Mouse (Mus musculus): ENCODE results near the gene Ly6g5b. TPM values are rescaled to one million over a fixed set of nuclear protein-coding genes. Genes with fewer than 3 reads are reported as not detected.

Gene Ly6g5b
- polyA plus RNA-seq, 1 experiment from 2014 or later, result 0.44 TPM

GRCm38 (mm10) chr17:35147348-35147747 is 32.1 kb upstream of the Ly6g5b start:
- 65% methylated on average over 3 of the region's 3 CpGs for WGBS
- no peak for ATAC-seq (ENCODE audit: low FRiP score)
- Histone ChIP-seq H3K9ac (no peak overlapping the region), H3K4me1 (replicated peaks; ENCODE audit: control insufficient read depth, insufficient read depth, low read length) (no peaks in the 10 kb centered on the region), H3K4me2 (replicated peaks) (no peak overlapping the region), H3K36me3 (replicated peaks; ENCODE audit: control insufficient read depth, insufficient read depth) (peaks cover 99% of the 10 kb centered on the region), H3K4me3 (replicated peaks; ENCODE audit: low read length) (no peak overlapping the region), H3K27me3 (ENCODE audit: control insufficient read depth, insufficient read depth, low read length) (no peaks in the 10 kb centered on the region), H3K27ac (no peak overlapping the region), H3K9me3 (ENCODE audit: control insufficient read depth, low read length) (no peaks in the 10 kb centered on the region)
- no peak for DNase-seq (ENCODE audit: low spot score)

GRCm38 (mm10) chr17:35146139-35146538 is 30.9 kb upstream of the Ly6g5b start:
- Histone ChIP-seq H3K9ac (no peak overlapping the region), H3K4me3 (replicated peaks; ENCODE audit: low read length) (no peak overlapping the region), H3K9me3 (ENCODE audit: control insufficient read depth, low read length) (no peaks in the 10 kb centered on the region), H3K27ac (no peak overlapping the region), H3K4me2 (replicated peaks) (no peak overlapping the region), H3K4me1 (replicated peaks; ENCODE audit: control insufficient read depth, insufficient read depth, low read length) (no peaks in the 10 kb centered on the region), H3K27me3 (ENCODE audit: control insufficient read depth, insufficient read depth, low read length) (no peaks in the 10 kb centered on the region), H3K36me3 (replicated peaks; ENCODE audit: control insufficient read depth, insufficient read depth) (peaks cover 99% of the 10 kb centered on the region)
- DNase-seq (ENCODE audit: low spot score) (no peak), ATAC-seq (ENCODE audit: low FRiP score) (no peak)
- WGBS, result 88% methylated on average over 5 of the region's 5 CpGs

- Histone ChIP-seq H3K9me3 (ENCODE audit: control insufficient read depth, low read length) (no peaks in the 10 kb centered on the region), H3K9ac (no peak overlapping the region), H3K36me3 (replicated peaks; ENCODE audit: control insufficient read depth, insufficient read depth) (peaks cover 88% of the 10 kb centered on the region), H3K4me1 (replicated peaks; ENCODE audit: control insufficient read depth, insufficient read depth, low read length) (peaks cover 12% of the 10 kb centered on the region), H3K27ac (no peak overlapping the region), H3K4me3 (replicated peaks; ENCODE audit: low read length) (no peak overlapping the region), H3K4me2 (replicated peaks) (no peak overlapping the region), H3K27me3 (ENCODE audit: control insufficient read depth, insufficient read depth, low read length) (no peaks in the 10 kb centered on the region)
- DNase-seq (ENCODE audit: low spot score) (no peak), ATAC-seq (ENCODE audit: low FRiP score) (no peak)
- 86% methylated on average over 6 of the region's 6 CpGs for WGBS
Observed at GRCm38 (mm10) chr17:35141971-35142370, 26.7 kb upstream of the Ly6g5b start.

GRCm38 (mm10) chr17:35140490-35140996 is 25.3 kb upstream of the Ly6g5b start:
- Histone ChIP-seq H3K27me3 (ENCODE audit: control insufficient read depth, insufficient read depth, low read length) (no peaks in the 10 kb centered on the region), H3K4me2 (replicated peaks) (no peak overlapping the region), H3K4me1 (replicated peaks; ENCODE audit: control insufficient read depth, insufficient read depth, low read length) (peaks cover 20% of the 10 kb centered on the region), H3K27ac (no peak overlapping the region), H3K36me3 (replicated peaks; ENCODE audit: control insufficient read depth, insufficient read depth) (peaks cover 74% of the 10 kb centered on the region), H3K4me3 (replicated peaks; ENCODE audit: low read length) (no peak overlapping the region), H3K9ac (no peak overlapping the region), H3K9me3 (ENCODE audit: control insufficient read depth, low read length) (no peaks in the 10 kb centered on the region)
- DNase-seq (ENCODE audit: low spot score), result no peak
- no peak for ATAC-seq (ENCODE audit: low FRiP score)
- WGBS, result 77% methylated on average over 16 of the region's 16 CpGs

GRCm38 (mm10) chr17:35139269-35139668 is 24.0 kb upstream of the Ly6g5b start:
- 96% methylated on average over 3 of the region's 3 CpGs for WGBS
- Histone ChIP-seq H3K9ac (no peak overlapping the region), H3K36me3 (replicated peaks; ENCODE audit: control insufficient read depth, insufficient read depth) (peaks cover 61% of the 10 kb centered on the region), H3K4me2 (replicated peaks) (no peak overlapping the region), H3K9me3 (ENCODE audit: control insufficient read depth, low read length) (no peaks in the 10 kb centered on the region), H3K27ac (no peak overlapping the region), H3K4me3 (replicated peaks; ENCODE audit: low read length) (no peak overlapping the region), H3K4me1 (replicated peaks; ENCODE audit: control insufficient read depth, insufficient read depth, low read length) (peaks cover 20% of the 10 kb centered on the region), H3K27me3 (ENCODE audit: control insufficient read depth, insufficient read depth, low read length) (no peaks in the 10 kb centered on the region)
- ATAC-seq (ENCODE audit: low FRiP score), result no peak
- DNase-seq (ENCODE audit: low spot score), result no peak

- WGBS, result under 1% methylated on average over 43 of the region's 43 CpGs
- Histone ChIP-seq H3K27ac (peak overlapping the region; percentile 93), H3K4me1 (replicated peaks; ENCODE audit: control insufficient read depth, insufficient read depth, low read length) (peaks cover 20% of the 10 kb centered on the region), H3K4me3 (replicated peaks; ENCODE audit: low read length) (peak overlapping the region; percentile 78), H3K9me3 (ENCODE audit: control insufficient read depth, low read length) (no peaks in the 10 kb centered on the region), H3K4me2 (replicated peaks) (peak overlapping the region; percentile 90), H3K27me3 (ENCODE audit: control insufficient read depth, insufficient read depth, low read length) (no peaks in the 10 kb centered on the region), H3K36me3 (replicated peaks; ENCODE audit: control insufficient read depth, insufficient read depth) (peaks cover 28% of the 10 kb centered on the region), H3K9ac (peak overlapping the region; percentile 90)
- DNase-seq (ENCODE audit: low spot score) (no peak), ATAC-seq (ENCODE audit: low FRiP score) (peak; percentile 67)
Observed at GRCm38 (mm10) chr17:35135591-35136320, 20.5 kb upstream of the Ly6g5b start.

GRCm38 (mm10) chr17:35134801-35135590 is 19.8 kb upstream of the Ly6g5b start, which contains the start of gene Bag6:
Gene Bag6 (plus strand): TSS chr17:35135178.
- Histone ChIP-seq H3K27ac (peak within 1 kb of the TSS; percentile 93), H3K27me3 (ENCODE audit: control insufficient read depth, insufficient read depth, low read length) (no peaks in the 10 kb centered on the region), H3K36me3 (replicated peaks; ENCODE audit: control insufficient read depth, insufficient read depth) (peaks cover 28% of the 10 kb centered on the region), H3K4me2 (replicated peaks) (peak within 1 kb of the TSS; percentile 90), H3K9me3 (ENCODE audit: control insufficient read depth, low read length) (no peaks in the 10 kb centered on the region), H3K9ac (peak within 1 kb of the TSS; percentile 90), H3K4me1 (replicated peaks; ENCODE audit: control insufficient read depth, insufficient read depth, low read length) (peaks cover 20% of the 10 kb centered on the region), H3K4me3 (replicated peaks; ENCODE audit: low read length) (peak within 1 kb of the TSS; percentile 78)
- WGBS, result under 1% methylated on average over 66 of the region's 66 CpGs
- DNase-seq (ENCODE audit: low spot score), result peak; percentile 97
- ATAC-seq (ENCODE audit: low FRiP score), result peak; percentile 95

GRCm38 (mm10) chr17:35133517-35133916 is 18.3 kb upstream of the Ly6g5b start:
- H3K27ac ChIP-seq, result no peak overlapping the region
- H3K9me3 ChIP-seq (ENCODE audit: control insufficient read depth, low read length), result no peaks in the 10 kb centered on the region
- no peak overlapping the region for H3K9ac ChIP-seq
- H3K4me1 ChIP-seq (replicated peaks; ENCODE audit: control insufficient read depth, insufficient read depth, low read length), result peaks cover 20% of the 10 kb centered on the region
- 96% methylated on average over 7 of the region's 7 CpGs for WGBS
- no peak for ATAC-seq (ENCODE audit: low FRiP score)
- H3K4me3 ChIP-seq (replicated peaks; ENCODE audit: low read length), result no peak overlapping the region
- no peaks in the 10 kb centered on the region for H3K27me3 ChIP-seq (ENCODE audit: control insufficient read depth, insufficient read depth, low read length)
- H3K4me2 ChIP-seq (replicated peaks), result no peak overlapping the region
- peaks cover 23% of the 10 kb centered on the region for H3K36me3 ChIP-seq (replicated peaks; ENCODE audit: control insufficient read depth, insufficient read depth)
- no peak for DNase-seq (ENCODE audit: low spot score)

GRCm38 (mm10) chr17:35132174-35132560 is 16.9 kb upstream of the Ly6g5b start:
- Histone ChIP-seq H3K4me2 (replicated peaks) (no peak overlapping the region), H3K9ac (no peak overlapping the region), H3K4me1 (replicated peaks; ENCODE audit: control insufficient read depth, insufficient read depth, low read length) (peaks cover 13% of the 10 kb centered on the region), H3K27me3 (ENCODE audit: control insufficient read depth, insufficient read depth, low read length) (no peaks in the 10 kb centered on the region), H3K9me3 (ENCODE audit: control insufficient read depth, low read length) (no peaks in the 10 kb centered on the region), H3K27ac (no peak overlapping the region), H3K36me3 (replicated peaks; ENCODE audit: control insufficient read depth, insufficient read depth) (peaks cover 19% of the 10 kb centered on the region; the same call in 1 of the 2 replicates), H3K4me3 (replicated peaks; ENCODE audit: low read length) (no peak overlapping the region)
- ATAC-seq (ENCODE audit: low FRiP score) (no peak), DNase-seq (ENCODE audit: low spot score) (no peak)
- WGBS, result 78% methylated on average over 3 of the region's 3 CpGs

Measured in hindbrain, embryonic 14.5 days (tissue).